Mouse (Mus musculus): ENCODE measurements at regions not wholly inside any gene's neighbourhood (a gene's known extent, or its start where the extent isn't known, plus 50 kb on each side); places are given as distances from the start of the nearest gene placed in this dataset.
A peak's percentile ranks its signal among the peaks of the same experiment; 100 is the strongest.

GRCm38 (mm10) chr2:72777806-72778510 lies 202.3 kb downstream of the Sp3 start:
- Histone ChIP-seq H3K9ac (replicated peaks; ENCODE audit: low read length, poor library complexity, severe bottlenecking) (no peak overlapping the region), H3K4me2 (ENCODE audit: low read depth, low read length, poor library complexity, severe bottlenecking) (no peak overlapping the region), H3K4me1 (ENCODE audit: insufficient read depth, low read length) (peaks cover 4% of the 10 kb centered on the region; the same call in 1 of the 2 replicates), H3K36me3 (ENCODE audit: insufficient read depth, low read length) (no peaks in the 10 kb centered on the region), H3K27me3 (ENCODE audit: insufficient read depth, low read length) (no peaks in the 10 kb centered on the region), H3K4me3 (ENCODE audit: low read depth, low read length) (no peak overlapping the region), H3K27ac (ENCODE audit: low read depth, low read length) (no peak overlapping the region), H3K9me3 (ENCODE audit: low read length) (no peaks in the 10 kb centered on the region)
- no peak for ATAC-seq (ENCODE audit: low FRiP score)
- no peak for DNase-seq (ENCODE audit: low spot score)
- TF ChIP-seq CTCF (IDR thresholded peaks at IDR 0.05), result no peak
- WGBS, result 84% methylated on average over 8 of the region's 8 CpGs

DNA sequence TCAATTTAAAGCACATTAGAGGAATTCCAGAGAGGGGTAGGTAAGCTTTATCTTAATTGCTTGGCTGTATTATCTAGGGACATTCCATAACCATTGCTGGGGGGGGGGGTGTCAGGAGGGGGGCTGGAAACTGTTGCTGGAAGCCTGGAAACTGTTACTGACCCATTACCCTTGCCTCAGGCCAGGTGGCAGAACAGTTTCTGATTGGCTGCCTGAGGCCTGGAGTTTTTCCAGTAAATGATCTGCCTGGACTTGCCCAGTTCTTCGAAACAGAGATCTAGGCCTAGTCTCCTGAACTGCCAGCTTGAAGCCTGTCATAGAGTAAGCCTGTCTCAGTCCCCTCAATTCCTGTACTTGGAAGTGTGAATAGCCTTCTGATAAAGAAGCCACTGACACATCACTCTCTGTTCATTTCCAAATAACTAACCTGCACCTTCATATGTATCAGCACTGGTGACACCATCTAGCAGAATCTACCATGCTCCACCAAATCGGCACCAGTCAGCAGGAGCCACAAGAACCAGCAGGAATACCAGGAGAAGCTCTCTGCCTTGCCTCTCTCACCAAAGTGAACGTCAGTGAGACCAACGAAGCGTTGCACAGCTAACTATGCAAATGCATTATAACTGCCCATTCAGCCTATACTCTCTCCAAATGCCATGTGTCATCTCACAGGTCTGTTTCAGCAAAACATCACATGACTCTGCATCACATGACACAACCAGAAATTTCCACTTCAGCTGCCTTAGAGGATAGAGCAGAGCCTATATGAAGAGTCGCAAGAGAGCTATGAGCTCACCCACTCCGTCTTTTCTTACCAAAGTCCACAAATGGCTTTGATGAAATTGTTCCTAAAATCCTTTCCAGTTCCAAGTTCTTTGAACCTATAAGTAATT lies 200.7 kb downstream of the Sp3 start:
- ATAC-seq (ENCODE audit: low FRiP score), result no peak
- WGBS, result 89% methylated on average over 7 of the region's 7 CpGs
- no peak overlapping the region for H3K9ac ChIP-seq (replicated peaks; ENCODE audit: low read length, poor library complexity, severe bottlenecking)

GRCm38 (mm10) chr2:72781369-72782275 lies 198.6 kb downstream of the Sp3 start:
- H3K9me3 ChIP-seq (ENCODE audit: low read length), result no peaks in the 10 kb centered on the region
- H3K4me3 ChIP-seq (ENCODE audit: low read depth, low read length), result no peak overlapping the region
- no peak for TF ChIP-seq CTCF (IDR thresholded peaks at IDR 0.05)
- peaks cover 4% of the 10 kb centered on the region; the same call in 1 of the 2 replicates for H3K4me1 ChIP-seq (ENCODE audit: insufficient read depth, low read length)
- H3K27ac ChIP-seq (ENCODE audit: low read depth, low read length), result no peak overlapping the region
- no peak overlapping the region for H3K4me2 ChIP-seq (ENCODE audit: low read depth, low read length, poor library complexity, severe bottlenecking)
- DNase-seq (ENCODE audit: low spot score) (peak; percentile 69), ATAC-seq (ENCODE audit: low FRiP score) (peak; percentile 62)
- WGBS, result 42% methylated on average over 15 of the region's 15 CpGs
- no peaks in the 10 kb centered on the region for H3K27me3 ChIP-seq (ENCODE audit: insufficient read depth, low read length)
- H3K36me3 ChIP-seq (ENCODE audit: insufficient read depth, low read length), result no peaks in the 10 kb centered on the region
- no peak overlapping the region for H3K9ac ChIP-seq (replicated peaks; ENCODE audit: low read length, poor library complexity, severe bottlenecking)

More for the DNA sequence above, 200.7 kb downstream of the Sp3 start:
- Histone ChIP-seq H3K4me2 (ENCODE audit: low read depth, low read length, poor library complexity, severe bottlenecking) (no peak overlapping the region), H3K4me3 (ENCODE audit: low read depth, low read length) (no peak overlapping the region), H3K27me3 (ENCODE audit: insufficient read depth, low read length) (no peaks in the 10 kb centered on the region), H3K9me3 (ENCODE audit: low read length) (no peaks in the 10 kb centered on the region), H3K36me3 (ENCODE audit: insufficient read depth, low read length) (no peaks in the 10 kb centered on the region), H3K27ac (ENCODE audit: low read depth, low read length) (no peak overlapping the region), H3K4me1 (ENCODE audit: insufficient read depth, low read length) (peaks cover 4% of the 10 kb centered on the region; the same call in 1 of the 2 replicates)
- DNase-seq (ENCODE audit: low spot score), result no peak
- TF ChIP-seq CTCF (IDR thresholded peaks at IDR 0.05), result no peak

DNA sequence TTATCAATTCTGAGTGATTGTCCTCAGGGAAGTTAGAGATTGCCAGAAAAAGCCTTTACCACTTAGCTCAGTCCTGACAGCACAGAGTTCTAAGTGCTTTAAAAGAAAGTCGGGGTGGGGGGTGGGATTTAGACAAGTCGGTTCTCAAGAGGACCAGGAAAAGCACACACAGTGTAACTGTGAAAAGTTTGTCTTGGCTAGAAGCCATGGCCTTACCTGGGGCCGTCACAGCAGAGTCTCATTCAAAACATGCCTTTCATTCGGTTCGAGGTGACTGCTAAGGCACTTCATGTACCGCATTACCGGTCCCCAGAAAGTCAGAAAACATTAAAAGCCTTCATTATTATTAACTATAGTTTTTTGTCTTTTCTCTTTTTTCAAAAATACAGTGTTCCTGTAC lies 197.9 kb downstream of the Sp3 start:
- ATAC-seq (ENCODE audit: low FRiP score) (no peak), DNase-seq (ENCODE audit: low spot score) (no peak)
- H3K27ac ChIP-seq (ENCODE audit: low read depth, low read length), result no peak overlapping the region
- no peaks in the 10 kb centered on the region for H3K9me3 ChIP-seq (ENCODE audit: low read length)
- WGBS, result 61% methylated on average over 7 of the region's 7 CpGs
- no peaks in the 10 kb centered on the region for H3K27me3 ChIP-seq (ENCODE audit: insufficient read depth, low read length)
- H3K9ac ChIP-seq (replicated peaks; ENCODE audit: low read length, poor library complexity, severe bottlenecking), result no peak overlapping the region
- H3K4me2 ChIP-seq (ENCODE audit: low read depth, low read length, poor library complexity, severe bottlenecking), result no peak overlapping the region
- TF ChIP-seq CTCF (IDR thresholded peaks at IDR 0.05), result no peak
- no peaks in the 10 kb centered on the region for H3K36me3 ChIP-seq (ENCODE audit: insufficient read depth, low read length)
- peaks cover 4% of the 10 kb centered on the region; the same call in 1 of the 2 replicates for H3K4me1 ChIP-seq (ENCODE audit: insufficient read depth, low read length)
- no peak overlapping the region for H3K4me3 ChIP-seq (ENCODE audit: low read depth, low read length)

- H3K9me3 ChIP-seq (ENCODE audit: low read length), result no peaks in the 10 kb centered on the region
- no peaks in the 10 kb centered on the region for H3K36me3 ChIP-seq (ENCODE audit: insufficient read depth, low read length)
- H3K4me1 ChIP-seq (ENCODE audit: insufficient read depth, low read length), result peaks cover 4% of the 10 kb centered on the region; the same call in 1 of the 2 replicates
- DNase-seq (ENCODE audit: low spot score) (no peak), ATAC-seq (ENCODE audit: low FRiP score) (no peak)
- TF ChIP-seq CTCF (IDR thresholded peaks at IDR 0.05), result no peak
- no peak overlapping the region for H3K4me3 ChIP-seq (ENCODE audit: low read depth, low read length)
- 90% methylated on average over 8 of the region's 8 CpGs for WGBS
- H3K9ac ChIP-seq (replicated peaks; ENCODE audit: low read length, poor library complexity, severe bottlenecking), result no peak overlapping the region
- no peaks in the 10 kb centered on the region; the same call in 1 of the 2 replicates for H3K27me3 ChIP-seq (ENCODE audit: insufficient read depth, low read length)
- H3K27ac ChIP-seq (ENCODE audit: low read depth, low read length), result no peak overlapping the region
- H3K4me2 ChIP-seq (ENCODE audit: low read depth, low read length, poor library complexity, severe bottlenecking), result no peak overlapping the region
These were observed 194.7 kb downstream of the Sp3 start for GRCm38 (mm10) chr2:72785365-72786043.

Measured in midbrain, postnatal 0 days (tissue).